Mouse (Mus musculus) left cerebral cortex, postnatal 10 days (tissue): Measurements from ENCODE around the gene Rnf141. TPM values are rescaled to one million over a fixed set of nuclear protein-coding genes. Genes with fewer than 3 reads are reported as not detected.

ENCODE experiments used
- DNase-seq, 2 experiments: peaks; one replicate each; pipeline ENCODE4 v3.0.0; 2021 to 2022; ENCODE audit warnings: low spot score in 2 of 2, mixed read lengths in 1 of 2; ENCODE audit errors: extremely low spot score in 1 of 2
- intact Hi-C: fragments of 180-260 bp; cut with DNase I; formaldehyde crosslinking; loops from one replicate; pipeline ENCODE4 v1.15.1; 2025
- total RNA-seq, 2 experiments: library from RNA; stranded (reverse); gene quantifications; 2 replicates each; pipeline ENCODE4 v1.2.3; 2021

Gene Rnf141
- total RNA-seq, 2 experiments from 2014 or later: 80.4 to 98.7 TPM

- no peak for DNase-seq
- intact Hi-C loops: no loop called here
These were observed 66.9 kb downstream of the Rnf141 start for GRCm38 (mm10) chr7:110777146-110778001.

DNA sequence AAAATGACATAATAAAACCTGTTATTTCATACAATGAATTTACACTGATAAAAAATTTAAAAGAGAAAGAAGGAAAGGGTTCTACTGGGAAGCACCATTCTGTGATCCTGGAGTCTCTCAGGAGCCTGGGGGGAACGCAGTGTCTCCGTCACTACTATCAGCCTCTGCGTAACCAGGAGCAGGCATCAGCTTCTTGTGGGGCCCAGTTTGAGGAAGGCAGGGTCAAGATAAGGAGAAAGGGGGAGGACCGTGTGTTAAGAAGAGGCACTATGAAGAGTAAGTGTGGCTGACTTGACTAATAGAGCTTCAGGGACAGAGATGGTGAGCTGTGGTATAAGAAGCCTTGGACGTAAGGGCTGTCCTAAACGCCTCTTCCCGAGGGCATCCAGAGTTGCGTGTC lies 69.6 kb downstream of the Rnf141 start:
- DNase-seq: no peak
- intact Hi-C loops: no loop called here

DNA sequence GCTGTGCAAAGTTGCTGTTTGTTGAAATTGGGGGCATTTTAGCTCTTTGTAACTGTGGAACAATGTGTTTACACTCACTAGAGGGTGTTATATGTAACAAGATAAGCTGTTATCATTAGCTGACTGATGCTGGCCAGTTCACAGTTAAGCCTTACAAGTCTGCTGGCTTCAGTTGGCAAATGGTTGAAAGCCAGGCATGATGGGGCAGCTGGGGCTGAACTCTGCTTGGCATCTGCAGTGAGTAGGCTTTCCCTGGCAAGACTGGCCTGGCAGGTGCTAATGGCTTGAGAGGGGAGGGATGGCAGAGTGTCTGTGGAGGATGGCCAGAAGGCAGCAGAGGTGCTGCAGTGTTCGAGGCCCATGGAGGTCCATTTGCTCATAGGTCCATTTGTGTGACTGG lies 70.2 kb downstream of the Rnf141 start:
- intact Hi-C loops: no loop called here
- peak; percentile 48 to 50 for DNase-seq

DNA sequence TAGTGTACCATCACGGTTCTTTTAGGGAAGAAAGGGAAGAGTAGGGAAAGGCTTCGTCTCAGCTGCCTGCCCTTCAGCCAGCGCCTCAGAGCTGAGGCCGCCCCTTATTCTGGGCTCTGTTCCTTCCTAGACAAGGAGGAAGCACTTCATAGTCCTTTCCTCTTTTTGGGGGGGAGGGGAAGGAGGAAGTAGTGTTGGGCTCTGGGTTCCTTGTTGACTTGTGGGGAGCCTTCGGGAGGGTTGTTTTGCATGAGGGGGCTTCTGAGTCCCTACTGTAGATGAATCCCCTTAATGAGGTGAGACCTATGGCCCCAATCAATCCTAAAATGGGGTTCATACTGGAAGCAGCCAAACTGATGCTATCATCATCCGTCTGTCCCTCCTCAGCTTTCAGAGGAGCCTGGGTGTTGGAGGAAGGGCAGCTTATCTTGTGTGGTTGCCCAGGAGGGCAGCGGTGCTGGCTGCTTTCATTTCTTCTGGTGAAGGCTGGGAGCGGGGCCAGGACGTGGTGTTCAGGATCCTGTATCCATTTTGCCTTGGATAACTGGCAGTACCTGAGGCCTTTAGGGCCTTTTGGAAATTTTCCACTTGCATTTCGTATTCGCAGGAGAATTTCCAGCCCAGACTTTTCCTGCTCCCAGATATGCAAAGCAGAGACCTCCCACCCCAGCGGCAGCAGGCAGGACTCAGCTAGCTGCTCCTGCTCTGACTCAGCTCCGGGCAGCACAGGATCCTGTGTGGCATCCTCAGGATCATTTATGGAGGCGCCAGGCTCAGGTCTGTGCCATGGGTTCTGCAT lies 70.9 kb downstream of the Rnf141 start:
- DNase-seq: peak; percentile 59 to 60
- intact Hi-C loops: no loop called here

DNA sequence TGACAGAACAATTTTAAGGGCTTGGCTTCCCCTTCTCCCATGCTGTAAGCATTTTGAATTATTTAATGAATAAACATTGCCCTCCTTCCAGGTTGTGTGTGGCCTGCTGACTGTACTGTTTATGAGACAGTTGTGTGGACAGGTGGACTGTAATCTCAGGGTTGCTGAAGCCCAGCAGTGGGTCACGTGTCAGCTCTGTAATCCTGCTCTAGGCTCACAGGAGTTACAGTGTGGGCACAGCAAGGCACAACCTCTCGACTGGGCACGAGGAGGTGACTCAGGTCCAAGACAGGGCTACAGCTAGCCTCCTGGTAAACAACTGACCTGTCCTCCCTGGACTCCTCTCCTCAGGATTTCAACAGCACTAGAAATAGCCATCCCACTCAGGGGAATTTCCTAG lies 71.9 kb downstream of the Rnf141 start:
- intact Hi-C loops: no loop called here
- no peak for DNase-seq

- no peak for DNase-seq
- intact Hi-C loops: no loop called here
These were observed 73.3 kb downstream of the Rnf141 start for GRCm38 (mm10) chr7:110770949-110771348.

DNA sequence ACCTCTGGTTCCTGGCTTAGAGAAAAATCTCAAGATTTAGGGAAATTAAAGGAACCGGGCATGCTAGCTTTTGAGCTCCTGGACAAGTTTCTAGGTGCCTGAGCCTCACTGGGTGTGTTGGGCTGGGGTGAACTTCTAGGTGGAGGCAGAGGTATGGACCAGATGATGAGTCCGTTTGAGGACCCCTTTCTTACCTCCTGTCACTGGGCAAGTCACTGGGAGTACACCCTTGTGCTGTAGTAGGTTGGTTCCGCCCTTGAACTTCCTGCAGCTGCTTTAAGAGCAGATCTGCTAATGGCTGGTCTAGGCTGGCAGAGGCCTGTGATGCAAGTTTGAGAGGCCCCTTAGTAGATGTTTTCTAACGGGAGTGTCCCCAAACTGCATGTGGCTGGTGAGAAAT lies 75.2 kb downstream of the Rnf141 start:
- intact Hi-C loops: loop anchor here (5.0 kb wide), 1 partner anchor 42 kb away; no protein-coding TSS in a partner anchor
- no peak for DNase-seq

DNA sequence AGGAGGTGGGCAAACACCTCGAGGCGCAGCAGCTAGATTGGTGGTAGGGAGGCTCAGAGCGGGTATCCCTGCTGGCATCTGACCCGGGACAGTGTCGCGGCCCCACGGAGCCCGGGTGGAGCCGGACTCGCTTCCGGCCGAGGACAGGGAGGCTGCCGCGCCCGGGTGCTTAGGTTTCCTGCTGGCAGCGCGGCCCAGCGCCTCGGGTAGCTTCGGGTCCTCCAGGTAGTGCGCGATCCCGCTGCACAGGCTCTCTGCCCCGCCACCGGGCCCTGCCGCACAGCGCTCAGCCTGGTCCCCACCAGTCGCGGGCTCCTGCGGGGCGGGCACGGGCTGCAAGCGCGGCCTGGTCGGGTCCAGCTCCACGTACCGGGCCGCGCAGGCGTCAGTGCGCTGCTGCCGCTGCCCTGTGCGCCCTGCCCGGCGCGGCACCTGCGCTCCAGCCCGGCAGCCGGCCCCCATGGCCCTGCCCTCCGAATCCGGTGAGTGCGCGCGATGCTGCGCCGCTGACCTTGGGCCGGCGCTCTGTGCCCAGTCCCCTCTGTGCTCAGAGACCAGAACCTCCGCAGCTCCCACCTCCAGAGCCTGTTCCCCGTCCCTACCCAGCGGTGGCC lies 75.7 kb downstream of the Rnf141 start:
- intact Hi-C loops: loop anchor here (5.0 kb wide), 1 partner anchor 41 kb away; no protein-coding TSS in a partner anchor

DNA sequence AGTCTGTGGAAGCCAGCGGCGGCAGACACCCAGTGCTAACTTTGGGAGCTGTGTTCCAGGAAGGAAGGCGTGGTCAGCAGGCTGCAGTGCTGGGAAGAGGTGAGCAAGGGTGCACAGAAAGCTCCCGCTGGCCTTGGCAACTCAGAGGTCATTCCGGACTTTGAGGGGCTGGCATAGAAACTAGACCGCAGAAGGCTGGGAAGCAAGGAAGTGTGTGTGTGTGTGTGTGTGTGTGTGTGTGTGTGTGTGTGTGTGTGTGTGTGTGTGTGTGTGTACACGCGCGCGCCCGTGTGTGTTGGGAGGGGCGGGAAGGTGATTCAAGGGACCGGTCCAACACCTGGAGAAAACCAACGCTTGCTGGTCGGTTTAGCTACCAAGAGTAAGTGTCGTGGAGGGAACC lies 76.3 kb downstream of the Rnf141 start, which contains the start of gene Ampd3:
Gene Ampd3 (plus strand): TSS at position 206 of the 400 bp plus-strand sequence.
- intact Hi-C loops: loop anchor here (5.0 kb wide), 1 partner anchor 41 kb away; no protein-coding TSS in a partner anchor
- no peak for DNase-seq

More for the DNA sequence above, 75.7 kb downstream of the Rnf141 start:
- DNase-seq: peak in 1 of 2 experiments; percentile 68

DNA sequence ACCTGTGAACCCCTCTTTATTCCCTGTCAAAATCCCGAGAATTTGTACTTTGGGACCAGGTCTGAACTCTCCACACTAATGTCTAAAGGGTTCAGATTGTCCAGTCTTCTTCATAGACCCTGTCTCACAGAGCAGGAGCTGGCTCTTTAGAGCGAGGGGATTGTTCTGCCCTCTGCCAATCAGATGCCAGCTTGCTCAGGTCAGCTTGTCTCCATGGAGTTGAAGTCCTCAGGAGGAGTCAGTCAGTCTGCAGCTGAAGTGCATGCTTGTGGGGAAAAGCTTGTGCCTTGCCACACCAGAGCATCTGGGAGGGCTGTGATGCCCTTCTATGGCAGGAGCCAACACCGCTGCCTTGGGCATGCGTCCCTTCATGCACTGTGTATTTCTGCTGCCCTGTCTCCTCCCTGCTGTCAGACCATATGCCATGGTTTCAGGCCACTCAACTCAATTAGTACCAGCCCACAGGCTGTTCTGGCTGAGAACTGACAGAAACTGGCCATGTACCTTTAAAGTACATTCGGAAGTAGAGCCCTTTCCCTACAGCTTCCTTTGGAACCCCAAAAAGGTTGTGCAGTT lies 81.6 kb downstream of the Rnf141 start:
- intact Hi-C loops: no loop called here
- no peak for DNase-seq

DNA sequence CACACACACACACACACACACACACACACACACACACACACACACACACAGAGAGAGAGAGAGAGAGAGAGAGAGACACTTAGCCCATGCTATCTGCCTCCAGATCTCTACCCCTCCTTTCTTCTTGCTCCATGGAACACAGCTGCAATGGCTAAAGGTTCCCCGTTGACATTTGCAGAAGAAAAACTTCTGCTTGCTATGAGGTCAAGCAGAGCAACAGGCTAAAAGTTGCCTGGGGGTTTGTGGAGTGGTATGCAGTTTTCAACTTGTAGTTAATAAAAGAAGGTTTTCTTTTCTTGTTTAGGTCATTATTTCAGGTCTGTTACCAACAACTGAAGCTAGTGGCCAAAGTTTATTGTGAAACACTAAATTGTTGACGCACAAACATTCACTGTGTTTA lies 87.8 kb downstream of the Rnf141 start:
- DNase-seq: no peak
- intact Hi-C loops: no loop called here

GRCm38 (mm10) chr7:110753926-110754330 lies 90.3 kb downstream of the Rnf141 start:
- intact Hi-C loops: no loop called here
- DNase-seq: peak in 1 of 2 experiments; percentile 70

DNA sequence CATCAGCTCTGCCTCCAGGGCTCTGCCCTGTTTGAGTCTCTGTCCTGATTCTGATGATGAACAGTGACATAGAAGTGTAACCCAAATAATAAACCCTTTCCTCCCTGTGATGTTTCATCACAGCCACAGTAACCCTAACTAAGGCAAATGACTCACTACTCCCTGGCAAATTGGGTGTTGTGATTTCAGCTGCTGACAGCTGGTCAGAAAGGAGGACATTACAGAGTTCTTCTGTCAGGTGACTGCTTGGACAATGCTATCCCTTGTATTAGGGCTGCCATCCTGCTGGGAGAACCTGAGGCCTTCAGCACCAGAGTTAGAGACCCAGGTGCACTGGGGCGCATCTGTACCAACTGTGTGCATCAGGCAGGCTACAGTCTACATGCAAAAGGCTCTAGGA lies 90.9 kb downstream of the Rnf141 start:
- DNase-seq: no peak
- intact Hi-C loops: no loop called here

DNA sequence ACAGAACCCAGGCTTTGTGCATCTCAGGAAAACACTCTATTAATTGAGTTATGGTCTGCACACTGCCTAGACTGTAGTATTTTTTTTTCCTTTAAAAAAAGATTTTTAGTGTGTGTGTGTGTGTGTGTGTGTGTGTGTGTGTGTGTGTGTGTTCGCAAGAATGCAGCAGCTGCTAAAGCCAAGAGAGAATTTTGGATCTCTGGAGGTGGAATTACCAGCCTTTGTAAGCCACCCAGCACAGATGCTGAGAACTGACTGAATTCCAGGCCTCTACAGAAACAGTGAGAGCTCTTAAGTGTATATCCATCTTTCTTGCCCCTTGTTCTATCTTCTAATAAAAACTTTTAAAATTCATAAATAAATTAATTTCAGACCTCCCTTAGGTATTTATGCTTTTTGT lies 92.6 kb downstream of the Rnf141 start:
- DNase-seq: no peak
- intact Hi-C loops: no loop called here

DNA sequence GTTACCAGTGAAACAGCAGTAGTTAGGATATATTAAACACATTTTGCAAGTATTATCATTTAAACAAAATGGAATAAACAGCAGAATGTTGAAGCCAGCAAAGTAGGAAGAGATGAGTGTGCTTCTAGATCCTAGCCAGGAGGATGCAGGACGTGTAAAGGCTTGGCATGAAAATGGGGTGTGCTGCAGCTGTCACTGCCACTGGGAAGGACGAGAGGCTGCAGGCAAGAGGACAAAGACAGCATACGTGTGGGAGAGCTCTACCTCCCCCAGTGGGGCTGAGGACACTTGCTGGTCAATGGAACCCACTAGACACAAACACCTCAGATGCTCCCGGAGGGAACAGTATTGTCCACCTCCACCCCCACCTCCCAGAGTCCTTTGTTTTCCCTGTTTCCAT lies 93.4 kb downstream of the Rnf141 start:
- DNase-seq: no peak
- intact Hi-C loops: no loop called here
